Mouse (Mus musculus): Measurements from ENCODE around the gene Zfyve19. TPM values are rescaled to one million over a fixed set of nuclear protein-coding genes. Genes with fewer than 3 reads are reported as not detected.
A peak's percentile ranks its signal among the peaks of the same experiment; 100 is the strongest.

The Zfyve19 gene
- polyA plus RNA-seq, 1 experiment from 2014 or later, result 41.0 TPM

DNA sequence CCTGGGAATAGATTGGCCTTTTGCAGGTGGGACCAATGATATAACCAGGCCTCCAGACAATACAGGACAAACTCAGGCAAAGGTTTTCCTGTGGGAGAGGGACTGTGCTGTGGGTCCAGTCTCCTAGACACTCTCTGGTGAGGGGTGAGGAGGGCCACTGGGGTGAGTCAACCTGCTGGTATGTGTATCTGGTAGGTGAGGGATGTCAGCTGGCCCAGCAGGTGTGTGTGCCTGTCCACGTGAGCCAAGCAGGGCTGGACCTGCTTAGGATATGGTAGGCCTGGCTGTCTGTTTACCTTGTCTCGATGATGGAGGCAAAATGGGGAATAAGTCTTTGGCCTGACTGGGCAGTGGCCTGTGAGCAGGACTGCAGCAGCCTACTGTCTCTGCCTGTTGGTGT lies 30.3 kb downstream of the Zfyve19 start:
- Histone ChIP-seq H3K4me3 (ENCODE audit: low read depth, low read length) (peak overlapping the region; percentile 50), H3K9ac (ENCODE audit: low read depth, low read length) (no peak overlapping the region; the same call in 1 of the 2 replicates)
- no peak for DNase-seq (ENCODE audit: low spot score)

DNA sequence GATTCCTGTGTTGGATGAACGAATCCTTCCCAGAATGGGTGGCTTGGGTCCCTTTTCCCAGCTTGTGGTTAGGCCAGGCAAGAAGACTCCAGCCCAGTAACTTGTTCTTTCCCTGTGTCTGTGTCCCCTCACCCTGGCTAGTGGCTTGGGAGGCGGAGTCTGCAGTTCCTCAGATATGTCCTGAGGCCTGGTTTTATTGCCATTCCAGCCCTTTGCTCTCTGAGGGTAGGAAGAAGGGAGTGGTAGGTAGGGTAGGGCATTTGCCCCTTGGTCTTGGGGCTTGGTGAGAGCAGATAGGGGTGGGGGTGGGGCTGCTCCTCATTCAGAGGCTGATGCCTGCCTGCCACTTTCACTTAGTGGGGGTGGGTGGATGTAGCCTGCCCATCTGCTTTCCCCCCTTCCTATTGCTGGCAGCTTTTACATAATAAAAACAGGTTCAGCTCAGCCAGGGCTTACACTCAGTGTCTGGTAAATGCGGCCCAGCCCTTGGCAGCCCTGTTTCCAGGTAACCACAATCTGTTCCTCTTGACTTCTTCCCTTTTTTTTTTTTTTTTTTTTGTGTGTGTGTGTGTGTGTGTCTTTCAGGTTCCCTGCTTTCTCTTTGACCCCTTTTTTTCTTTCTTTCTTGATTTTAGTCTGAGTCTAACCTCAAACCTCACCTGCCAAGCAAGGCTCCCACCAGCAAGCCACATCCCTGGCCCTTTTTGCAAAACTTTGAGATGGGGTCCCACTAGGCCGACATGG lies 31.8 kb downstream of the Zfyve19 start:
- H3K4me3 ChIP-seq (ENCODE audit: low read depth, low read length), result no peak overlapping the region
- no peak for ATAC-seq (ENCODE audit: low read depth)
- H3K27me3 ChIP-seq (replicated peaks; ENCODE audit: control insufficient read depth, insufficient read depth, low read length), result peaks cover 46% of the 10 kb centered on the region
- H3K9me3 ChIP-seq (ENCODE audit: control insufficient read depth, low read length), result no peaks in the 10 kb centered on the region
- WGBS, result 68% methylated on average over 4 of the region's 4 CpGs
- no peak overlapping the region for H3K4me2 ChIP-seq (ENCODE audit: low read depth, low read length)
- no peaks in the 10 kb centered on the region for H3K4me1 ChIP-seq (ENCODE audit: control insufficient read depth, insufficient read depth, low read length)
- no peak overlapping the region for H3K27ac ChIP-seq (replicated peaks; ENCODE audit: low read depth, low read length)
- no peak for DNase-seq (ENCODE audit: low spot score)
- no peak overlapping the region for H3K9ac ChIP-seq (ENCODE audit: low read depth, low read length)
- H3K36me3 ChIP-seq (ENCODE audit: control insufficient read depth, insufficient read depth, low read length), result no peaks in the 10 kb centered on the region

More for the DNA sequence above, 30.3 kb downstream of the Zfyve19 start:
- no peak overlapping the region for H3K27ac ChIP-seq (replicated peaks; ENCODE audit: low read depth, low read length)
- H3K9me3 ChIP-seq (ENCODE audit: control insufficient read depth, low read length), result no peaks in the 10 kb centered on the region
- no peak for ATAC-seq (ENCODE audit: low read depth)
- H3K4me1 ChIP-seq (ENCODE audit: control insufficient read depth, insufficient read depth, low read length), result no peaks in the 10 kb centered on the region
- peaks cover 53% of the 10 kb centered on the region for H3K27me3 ChIP-seq (replicated peaks; ENCODE audit: control insufficient read depth, insufficient read depth, low read length)
- H3K4me2 ChIP-seq (ENCODE audit: low read depth, low read length), result peak overlapping the region; percentile 81
- no peaks in the 10 kb centered on the region for H3K36me3 ChIP-seq (ENCODE audit: control insufficient read depth, insufficient read depth, low read length)
- WGBS, result 60% methylated on average over 2 of the region's 2 CpGs

DNA sequence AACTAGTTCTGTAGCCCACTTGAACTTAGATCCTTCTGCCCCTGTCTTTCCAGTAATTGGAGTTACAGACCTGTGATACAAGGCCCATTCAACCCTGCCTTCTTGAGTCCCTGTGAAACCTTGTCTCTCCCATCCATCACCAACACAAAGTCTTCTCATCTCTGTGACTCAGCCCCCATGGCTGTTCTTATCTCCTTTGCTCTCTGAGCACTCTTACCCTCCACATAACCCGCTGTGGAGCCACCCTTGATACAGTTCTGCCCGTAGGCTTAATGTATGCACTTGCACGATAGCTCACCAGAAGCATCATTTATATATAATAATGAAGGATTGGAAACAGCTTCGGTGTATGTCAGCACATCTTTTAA lies 32.4 kb downstream of the Zfyve19 start:
- H3K4me2 ChIP-seq (ENCODE audit: low read depth, low read length), result no peak overlapping the region
- DNase-seq (ENCODE audit: low spot score) (no peak), ATAC-seq (ENCODE audit: low read depth) (no peak)
- no peak overlapping the region for H3K9ac ChIP-seq (ENCODE audit: low read depth, low read length)
- H3K9me3 ChIP-seq (ENCODE audit: control insufficient read depth, low read length), result no peaks in the 10 kb centered on the region
- H3K4me1 ChIP-seq (ENCODE audit: control insufficient read depth, insufficient read depth, low read length), result no peaks in the 10 kb centered on the region
- 90% methylated on average over 4 of the region's 4 CpGs for WGBS
- H3K4me3 ChIP-seq (ENCODE audit: low read depth, low read length), result no peak overlapping the region
- no peak overlapping the region for H3K27ac ChIP-seq (replicated peaks; ENCODE audit: low read depth, low read length)
- H3K27me3 ChIP-seq (replicated peaks; ENCODE audit: control insufficient read depth, insufficient read depth, low read length), result peaks cover 40% of the 10 kb centered on the region
- H3K36me3 ChIP-seq (ENCODE audit: control insufficient read depth, insufficient read depth, low read length), result no peaks in the 10 kb centered on the region

DNA sequence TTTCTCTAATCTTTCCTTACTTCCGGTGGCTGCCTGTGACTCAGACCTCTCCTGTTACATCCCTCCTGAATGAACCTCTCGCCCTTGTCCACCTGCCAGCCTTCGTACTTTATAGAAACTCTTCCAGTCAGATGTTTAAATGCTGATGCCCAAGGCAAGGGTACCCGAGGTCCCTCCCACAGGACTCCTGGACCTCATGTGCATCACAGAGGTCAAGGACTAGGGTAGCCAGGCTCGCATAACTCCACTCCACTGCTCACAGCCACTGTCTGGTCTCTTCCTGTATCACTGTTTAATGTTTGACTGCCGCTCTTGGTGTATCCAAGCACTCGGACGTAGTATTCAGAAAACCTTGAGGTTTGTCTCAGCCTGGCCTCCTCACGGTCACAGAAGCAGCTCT lies 34.1 kb downstream of the Zfyve19 start:
- 74% methylated on average over 9 of the region's 9 CpGs for WGBS
- H3K4me1 ChIP-seq (ENCODE audit: control insufficient read depth, insufficient read depth, low read length), result no peaks in the 10 kb centered on the region
- H3K4me2 ChIP-seq (ENCODE audit: low read depth, low read length), result no peak overlapping the region
- H3K9ac ChIP-seq (ENCODE audit: low read depth, low read length), result no peak overlapping the region
- peaks cover 23% of the 10 kb centered on the region for H3K27me3 ChIP-seq (replicated peaks; ENCODE audit: control insufficient read depth, insufficient read depth, low read length)
- no peak overlapping the region for H3K4me3 ChIP-seq (ENCODE audit: low read depth, low read length)
- no peak overlapping the region for H3K27ac ChIP-seq (replicated peaks; ENCODE audit: low read depth, low read length)
- H3K9me3 ChIP-seq (ENCODE audit: control insufficient read depth, low read length), result no peaks in the 10 kb centered on the region
- no peak for ATAC-seq (ENCODE audit: low read depth)
- DNase-seq (ENCODE audit: low spot score), result no peak
- no peaks in the 10 kb centered on the region for H3K36me3 ChIP-seq (ENCODE audit: control insufficient read depth, insufficient read depth, low read length)

DNA sequence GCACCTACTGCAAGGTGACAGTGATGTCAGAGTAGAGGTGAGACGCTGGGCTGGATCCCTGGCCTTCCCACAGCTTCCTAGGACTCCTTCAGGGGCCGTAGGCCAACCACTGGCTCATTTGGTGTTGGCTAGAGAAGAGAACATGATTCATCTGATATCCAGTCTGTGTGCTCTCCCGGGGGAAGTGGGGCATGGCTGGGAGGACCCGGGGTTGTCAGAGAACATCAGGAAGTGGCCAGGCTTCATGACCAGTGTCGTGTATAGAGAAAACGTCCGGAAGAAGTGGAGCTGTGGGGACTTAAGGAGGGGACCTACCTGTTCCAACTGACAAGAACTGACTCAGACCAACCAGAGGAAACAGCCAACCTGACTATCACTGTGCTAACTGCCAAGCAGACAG lies 36.8 kb downstream of the Zfyve19 start:
- no peaks in the 10 kb centered on the region for H3K9me3 ChIP-seq (ENCODE audit: control insufficient read depth, low read length)
- H3K9ac ChIP-seq (ENCODE audit: low read depth, low read length), result no peak overlapping the region
- H3K4me2 ChIP-seq (ENCODE audit: low read depth, low read length), result no peak overlapping the region
- no peak overlapping the region for H3K4me3 ChIP-seq (ENCODE audit: low read depth, low read length)
- DNase-seq (ENCODE audit: low spot score) (no peak), ATAC-seq (ENCODE audit: low read depth) (no peak)
- H3K27ac ChIP-seq (replicated peaks; ENCODE audit: low read depth, low read length), result no peak overlapping the region
- no peaks in the 10 kb centered on the region for H3K36me3 ChIP-seq (ENCODE audit: control insufficient read depth, insufficient read depth, low read length)
- H3K4me1 ChIP-seq (ENCODE audit: control insufficient read depth, insufficient read depth, low read length), result no peaks in the 10 kb centered on the region
- H3K27me3 ChIP-seq (replicated peaks; ENCODE audit: control insufficient read depth, insufficient read depth, low read length), result peaks cover 1% of the 10 kb centered on the region; the same call in 1 of the 2 replicates
- 82% methylated on average over 7 of the region's 7 CpGs for WGBS

DNA sequence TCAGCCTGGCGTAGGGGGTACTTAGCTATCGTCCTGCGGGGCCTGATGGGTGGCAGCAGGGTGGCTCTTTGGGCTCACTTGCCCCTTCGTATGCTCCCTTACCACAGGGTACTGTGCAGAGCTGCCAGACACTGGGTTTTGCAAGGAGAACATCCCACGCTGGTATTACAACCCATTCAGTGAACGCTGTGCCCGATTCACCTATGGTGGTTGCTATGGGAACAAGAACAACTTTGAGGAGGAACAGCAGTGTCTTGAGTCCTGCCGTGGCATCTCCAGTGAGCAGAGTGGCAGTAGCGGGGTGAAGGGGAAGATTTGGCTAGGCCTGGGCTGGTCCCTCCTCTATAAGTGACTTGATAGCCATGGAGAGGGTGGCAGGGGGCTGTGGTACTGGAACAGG lies 39.5 kb downstream of the Zfyve19 start:
- WGBS, result 81% methylated on average over 9 of the region's 9 CpGs

DNA sequence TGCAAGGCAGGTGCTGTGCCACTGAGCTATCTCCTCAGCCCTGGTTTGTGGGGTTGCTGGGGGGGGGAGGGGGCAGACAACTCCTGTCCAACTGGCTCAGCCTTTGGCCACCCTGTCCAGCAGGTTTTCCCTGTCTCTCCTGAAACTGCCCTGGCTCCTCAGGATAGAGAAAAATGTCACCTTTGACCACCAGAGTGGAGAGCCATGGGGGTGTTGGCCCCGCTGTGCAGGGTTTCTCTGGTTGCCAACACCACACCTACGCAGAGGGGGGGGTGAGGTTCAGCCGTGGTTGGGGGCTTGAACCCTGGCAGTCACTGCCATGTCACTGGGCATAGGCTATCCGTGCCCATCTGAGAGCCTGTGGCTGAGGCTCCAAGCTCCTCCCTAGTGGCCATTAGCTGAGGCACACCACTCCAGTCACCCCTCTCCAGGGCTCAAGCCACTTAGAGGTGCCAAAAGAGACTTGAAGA lies 41.2 kb downstream of the Zfyve19 start:
- Histone ChIP-seq H3K4me2 (ENCODE audit: low read depth, low read length) (no peak overlapping the region), H3K9ac (ENCODE audit: low read depth, low read length) (no peak overlapping the region), H3K27ac (replicated peaks; ENCODE audit: low read depth, low read length) (no peak overlapping the region), H3K36me3 (ENCODE audit: control insufficient read depth, insufficient read depth, low read length) (no peaks in the 10 kb centered on the region), H3K27me3 (replicated peaks; ENCODE audit: control insufficient read depth, insufficient read depth, low read length) (0 out of 2 replicates have a peak, but pooled peaks cover 3% of the 10 kb centered on the region), H3K9me3 (ENCODE audit: control insufficient read depth, low read length) (no peaks in the 10 kb centered on the region), H3K4me3 (ENCODE audit: low read depth, low read length) (no peak overlapping the region), H3K4me1 (ENCODE audit: control insufficient read depth, insufficient read depth, low read length) (no peaks in the 10 kb centered on the region)
- no peak for ATAC-seq (ENCODE audit: low read depth)
- WGBS, result 61% methylated on average over 4 of the region's 4 CpGs
- no peak for DNase-seq (ENCODE audit: low spot score)

More for the DNA sequence above, 39.5 kb downstream of the Zfyve19 start:
- ATAC-seq (ENCODE audit: low read depth) (no peak), DNase-seq (ENCODE audit: low spot score) (no peak)
- H3K4me2 ChIP-seq (ENCODE audit: low read depth, low read length), result no peak overlapping the region
- H3K27ac ChIP-seq (replicated peaks; ENCODE audit: low read depth, low read length), result no peak overlapping the region
- H3K36me3 ChIP-seq (ENCODE audit: control insufficient read depth, insufficient read depth, low read length), result no peaks in the 10 kb centered on the region
- H3K4me1 ChIP-seq (ENCODE audit: control insufficient read depth, insufficient read depth, low read length), result no peaks in the 10 kb centered on the region
- H3K9ac ChIP-seq (ENCODE audit: low read depth, low read length), result no peak overlapping the region
- H3K9me3 ChIP-seq (ENCODE audit: control insufficient read depth, low read length), result no peaks in the 10 kb centered on the region
- H3K4me3 ChIP-seq (ENCODE audit: low read depth, low read length), result no peak overlapping the region
- no peaks in the 10 kb centered on the region for H3K27me3 ChIP-seq (replicated peaks; ENCODE audit: control insufficient read depth, insufficient read depth, low read length)

DNA sequence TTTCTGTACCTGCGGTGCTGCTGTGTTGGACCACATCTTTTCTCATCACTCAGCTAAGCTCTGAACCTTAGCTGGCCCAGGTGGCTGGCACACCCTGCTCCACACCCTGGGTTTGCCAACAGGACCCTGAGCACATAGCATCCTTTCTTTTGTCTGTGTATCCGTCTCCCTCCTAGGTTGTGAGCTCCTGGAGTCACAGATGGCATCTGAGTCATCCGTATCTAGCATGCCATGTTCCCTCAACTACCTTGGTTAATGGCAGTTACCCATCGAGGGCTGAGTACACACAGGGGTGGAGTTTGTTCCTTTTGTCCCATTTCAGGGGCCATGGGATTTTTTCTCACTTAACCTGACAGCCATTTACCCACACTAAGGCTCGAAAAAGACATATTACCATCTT lies 42.0 kb downstream of the Zfyve19 start:
- no peak overlapping the region for H3K4me2 ChIP-seq (ENCODE audit: low read depth, low read length)

More for the DNA sequence above, 42.0 kb downstream of the Zfyve19 start:
- 62% methylated on average over 5 of the region's 5 CpGs for WGBS
- DNase-seq (ENCODE audit: low spot score), result no peak
- Histone ChIP-seq H3K27me3 (replicated peaks; ENCODE audit: control insufficient read depth, insufficient read depth, low read length) (0 out of 2 replicates have a peak, but pooled peaks cover 5% of the 10 kb centered on the region), H3K27ac (replicated peaks; ENCODE audit: low read depth, low read length) (no peak overlapping the region), H3K4me3 (ENCODE audit: low read depth, low read length) (no peak overlapping the region), H3K36me3 (ENCODE audit: control insufficient read depth, insufficient read depth, low read length) (no peaks in the 10 kb centered on the region), H3K4me1 (ENCODE audit: control insufficient read depth, insufficient read depth, low read length) (no peaks in the 10 kb centered on the region), H3K9me3 (ENCODE audit: control insufficient read depth, low read length) (no peaks in the 10 kb centered on the region), H3K9ac (ENCODE audit: low read depth, low read length) (no peak overlapping the region)
- ATAC-seq (ENCODE audit: low read depth), result no peak
